Mouse (Mus musculus): ENCODE data around the gene Olfr424. TPM values are rescaled to one million over a fixed set of nuclear protein-coding genes. Genes with fewer than 3 reads are reported as not detected.

Olfr424 gene
- polyA plus RNA-seq (2014; fragmentation: Nextera tagmentation; extraction: Ambion mirVana) = not detected in 2 replicates

DNA sequence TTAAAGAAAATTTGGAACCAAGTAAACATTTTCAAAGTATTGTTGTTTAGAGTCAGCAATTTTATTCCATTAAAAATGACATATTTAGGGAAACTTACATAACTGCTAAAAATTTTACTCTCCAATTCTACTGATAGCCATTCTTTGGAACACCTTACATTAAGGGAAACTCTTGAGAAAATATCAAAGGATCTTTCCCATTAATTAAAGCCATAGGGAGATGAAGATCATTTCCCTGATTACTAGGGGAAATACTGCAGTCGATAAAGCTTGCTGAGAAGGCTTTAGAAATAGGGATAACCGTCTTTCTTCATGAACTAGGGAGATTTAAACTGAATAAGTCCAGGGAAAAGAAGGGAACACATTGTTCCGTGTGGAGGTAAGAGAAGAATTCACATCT, at the start of gene Olfr424:
Gene Olfr424, plus strand, starts transcription at position 301 of the 400 bp plus-strand sequence.
- H3K27me3 ChIP-seq (ENCODE audit: control insufficient read depth, insufficient read depth, low read length) = no peaks in the 10 kb centered on the region
- no peaks in the 10 kb centered on the region for H3K9me3 ChIP-seq (ENCODE audit: control insufficient read depth, low read length)
- no peaks in the 10 kb centered on the region for H3K36me3 ChIP-seq (ENCODE audit: control insufficient read depth, insufficient read depth, low read length)
- H3K4me2 ChIP-seq (ENCODE audit: low read depth) = no peak within 1 kb of the TSS
- no peak within 1 kb of the TSS for H3K9ac ChIP-seq (ENCODE audit: low read length)
- ATAC-seq (ENCODE audit: insufficient read depth, low FRiP score, low TSS enrichment) (no peak), DNase-seq (ENCODE audit: low spot score) (no peak)
- H3K4me3 ChIP-seq (ENCODE audit: low read depth, low read length) = no peak within 1 kb of the TSS
- H3K27ac ChIP-seq (ENCODE audit: low read depth, low read length) = no peak within 1 kb of the TSS
- WGBS = 85% methylated on average over 3 of the region's 3 CpGs
- H3K4me1 ChIP-seq (ENCODE audit: control insufficient read depth, insufficient read depth, low read length) = no peaks in the 10 kb centered on the region

DNA sequence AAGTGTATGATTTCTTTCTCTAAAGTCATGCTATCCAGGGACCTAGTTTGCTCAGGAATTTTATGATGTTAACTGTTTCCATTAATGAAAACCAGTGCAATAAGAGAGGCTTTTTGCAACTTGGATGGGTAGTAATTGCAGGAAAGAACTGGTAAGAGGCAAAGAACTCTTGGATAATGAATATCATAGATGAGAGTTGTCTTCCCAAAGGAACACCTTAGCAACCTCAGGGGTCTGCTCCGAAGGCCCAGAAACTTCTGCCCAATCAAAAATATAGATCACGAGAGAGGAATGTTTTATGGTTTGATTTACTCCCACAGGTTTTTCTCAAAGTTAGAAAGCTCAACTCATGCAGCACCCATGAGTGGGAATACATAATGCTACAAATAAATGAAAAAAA, 47.3 kb upstream of the Olfr424 start, which contains the start of gene Olfr429:
Gene Olfr429, plus strand, starts transcription at position 301 of the 400 bp plus-strand sequence.
- Histone ChIP-seq H3K36me3 (ENCODE audit: control insufficient read depth, insufficient read depth, low read length) (no peaks in the 10 kb centered on the region), H3K4me1 (ENCODE audit: control insufficient read depth, insufficient read depth, low read length) (no peaks in the 10 kb centered on the region), H3K9ac (ENCODE audit: low read length) (no peak within 1 kb of the TSS), H3K27ac (ENCODE audit: low read depth, low read length) (no peak within 1 kb of the TSS), H3K9me3 (ENCODE audit: control insufficient read depth, low read length) (no peaks in the 10 kb centered on the region), H3K4me3 (ENCODE audit: low read depth, low read length) (no peak within 1 kb of the TSS), H3K27me3 (ENCODE audit: control insufficient read depth, insufficient read depth, low read length) (no peaks in the 10 kb centered on the region), H3K4me2 (ENCODE audit: low read depth) (no peak within 1 kb of the TSS)
- WGBS = 94% methylated on average over 2 of the region's 2 CpGs
- DNase-seq (ENCODE audit: low spot score) (no peak), ATAC-seq (ENCODE audit: insufficient read depth, low FRiP score, low TSS enrichment) (no peak)

DNA sequence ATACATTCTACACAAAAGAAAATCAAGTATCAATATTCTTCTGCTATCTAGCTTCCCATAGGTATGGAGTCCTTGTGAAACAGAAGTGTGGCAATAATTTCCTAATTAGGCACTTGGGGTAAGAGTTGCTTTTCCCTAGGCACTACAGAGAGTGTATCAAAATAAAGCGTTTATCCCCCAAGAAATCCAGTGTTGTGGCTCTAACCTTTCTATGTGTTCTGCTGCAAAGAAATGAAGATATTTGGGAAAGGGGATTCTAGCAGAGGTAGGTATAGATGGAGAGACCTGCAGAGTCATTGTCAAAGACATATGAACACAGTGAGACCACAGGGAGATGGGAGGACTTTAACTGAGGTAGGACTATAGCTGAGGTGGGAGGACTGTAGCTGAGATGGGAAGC, 34.7 kb upstream of the Olfr424 start, which contains the start of gene Olfr427:
Gene Olfr427, plus strand, starts transcription at position 301 of the 400 bp plus-strand sequence.
- ATAC-seq (ENCODE audit: insufficient read depth, low FRiP score, low TSS enrichment) (no peak), DNase-seq (ENCODE audit: low spot score) (no peak)
- no peaks in the 10 kb centered on the region for H3K36me3 ChIP-seq (ENCODE audit: control insufficient read depth, insufficient read depth, low read length)
- H3K4me1 ChIP-seq (ENCODE audit: control insufficient read depth, insufficient read depth, low read length) = no peaks in the 10 kb centered on the region
- H3K9ac ChIP-seq (ENCODE audit: low read length) = no peak within 1 kb of the TSS
- no peak within 1 kb of the TSS for H3K4me2 ChIP-seq (ENCODE audit: low read depth)
- H3K27me3 ChIP-seq (ENCODE audit: control insufficient read depth, insufficient read depth, low read length) = no peaks in the 10 kb centered on the region
- WGBS = 89% methylated on average over 1 of the region's 1 CpGs
- H3K27ac ChIP-seq (ENCODE audit: low read depth, low read length) = no peak within 1 kb of the TSS
- no peaks in the 10 kb centered on the region for H3K9me3 ChIP-seq (ENCODE audit: control insufficient read depth, low read length)
- H3K4me3 ChIP-seq (ENCODE audit: low read depth, low read length) = no peak within 1 kb of the TSS

DNA sequence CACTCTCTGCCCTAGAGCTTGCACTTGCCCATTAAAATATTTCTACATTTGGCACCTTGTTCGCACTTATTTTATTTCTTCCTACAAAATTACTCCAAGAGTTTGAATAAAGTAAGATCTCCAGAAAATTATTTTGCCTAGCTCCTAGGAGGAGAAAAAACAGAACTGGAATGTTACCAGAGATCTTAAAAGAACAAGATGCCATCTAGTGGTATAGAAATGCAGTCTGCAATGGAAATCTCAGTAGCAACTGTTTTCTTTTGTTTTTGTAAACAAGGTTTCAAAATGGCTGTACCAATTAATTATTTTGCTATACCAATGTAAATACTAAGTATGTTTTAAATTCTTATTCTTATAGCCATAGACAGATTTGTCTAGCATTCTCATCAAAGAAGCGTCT, 27.6 kb upstream of the Olfr424 start:
- no peaks in the 10 kb centered on the region for H3K4me1 ChIP-seq (ENCODE audit: control insufficient read depth, insufficient read depth, low read length)
- DNase-seq (ENCODE audit: low spot score) = no peak
- no peaks in the 10 kb centered on the region for H3K9me3 ChIP-seq (ENCODE audit: control insufficient read depth, low read length)
- ATAC-seq (ENCODE audit: insufficient read depth, low FRiP score, low TSS enrichment) = no peak
- no peak overlapping the region for H3K4me2 ChIP-seq (ENCODE audit: low read depth)
- no peaks in the 10 kb centered on the region for H3K27me3 ChIP-seq (ENCODE audit: control insufficient read depth, insufficient read depth, low read length)
- no peak overlapping the region for H3K9ac ChIP-seq (ENCODE audit: low read length)
- no peaks in the 10 kb centered on the region for H3K36me3 ChIP-seq (ENCODE audit: control insufficient read depth, insufficient read depth, low read length)
- H3K4me3 ChIP-seq (ENCODE audit: low read depth, low read length) = no peak overlapping the region
- H3K27ac ChIP-seq (ENCODE audit: low read depth, low read length) = no peak overlapping the region
- WGBS = 56% methylated on average over 2 of the region's 2 CpGs

DNA sequence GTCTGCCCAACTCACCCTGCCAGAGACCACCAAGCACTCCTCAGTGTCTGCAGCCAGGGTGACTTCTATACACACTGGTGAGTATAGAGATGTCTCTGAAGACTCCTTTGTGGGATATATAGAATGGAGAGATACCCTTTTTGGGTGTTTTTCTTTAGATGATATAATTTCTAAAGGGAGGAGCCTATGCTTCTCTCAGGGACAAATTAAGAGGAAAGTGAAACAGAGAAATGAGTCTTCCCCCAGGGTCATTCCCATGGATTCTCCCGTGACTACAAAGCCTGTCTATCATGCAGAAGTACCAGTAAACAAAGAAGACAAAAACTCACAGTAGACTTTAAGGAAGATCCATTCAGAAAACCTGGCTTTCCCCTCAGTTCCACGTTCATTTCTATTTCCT, 10.3 kb upstream of the Olfr424 start, which contains the start of gene Olfr231:
Gene Olfr231, minus strand, starts transcription at position 101 of the 400 bp plus-strand sequence.
- no peak within 1 kb of the TSS for H3K9ac ChIP-seq (ENCODE audit: low read length)
- no peak within 1 kb of the TSS for H3K27ac ChIP-seq (ENCODE audit: low read depth, low read length)
- no peaks in the 10 kb centered on the region for H3K9me3 ChIP-seq (ENCODE audit: control insufficient read depth, low read length)
- DNase-seq (ENCODE audit: low spot score) = no peak
- H3K36me3 ChIP-seq (ENCODE audit: control insufficient read depth, insufficient read depth, low read length) = no peaks in the 10 kb centered on the region
- H3K4me2 ChIP-seq (ENCODE audit: low read depth) = no peak within 1 kb of the TSS
- H3K4me1 ChIP-seq (ENCODE audit: control insufficient read depth, insufficient read depth, low read length) = no peaks in the 10 kb centered on the region
- ATAC-seq (ENCODE audit: insufficient read depth, low FRiP score, low TSS enrichment) = no peak
- H3K27me3 ChIP-seq (ENCODE audit: control insufficient read depth, insufficient read depth, low read length) = no peaks in the 10 kb centered on the region
- no peak within 1 kb of the TSS for H3K4me3 ChIP-seq (ENCODE audit: low read depth, low read length)
- WGBS = 63% methylated on average over 2 of the region's 2 CpGs

DNA sequence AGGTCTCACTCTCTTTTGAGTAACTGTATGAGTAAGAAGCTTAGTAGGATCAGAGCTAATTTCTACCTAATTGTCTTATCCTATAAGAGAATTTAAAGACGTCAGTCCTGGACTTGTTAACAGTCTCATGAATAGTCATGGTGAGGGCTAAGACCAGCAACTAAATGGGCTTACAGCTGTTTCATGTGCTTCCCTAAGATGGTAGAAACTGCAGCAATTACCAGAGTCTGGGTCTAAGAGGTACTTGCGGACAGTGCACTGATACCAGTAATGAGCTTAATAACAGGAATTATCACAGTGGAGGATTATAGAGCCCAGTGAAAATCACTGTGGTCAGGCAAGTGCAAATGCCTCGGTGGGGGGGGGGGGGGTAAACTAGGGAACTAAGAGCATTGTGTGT, 682 bp downstream of the Olfr424 start:
- Histone ChIP-seq H3K4me3 (ENCODE audit: low read depth, low read length) (no peak overlapping the region), H3K4me1 (ENCODE audit: control insufficient read depth, insufficient read depth, low read length) (no peaks in the 10 kb centered on the region), H3K36me3 (ENCODE audit: control insufficient read depth, insufficient read depth, low read length) (no peaks in the 10 kb centered on the region), H3K27me3 (ENCODE audit: control insufficient read depth, insufficient read depth, low read length) (no peaks in the 10 kb centered on the region), H3K4me2 (ENCODE audit: low read depth) (no peak overlapping the region), H3K9me3 (ENCODE audit: control insufficient read depth, low read length) (no peaks in the 10 kb centered on the region), H3K9ac (ENCODE audit: low read length) (no peak overlapping the region), H3K27ac (ENCODE audit: low read depth, low read length) (no peak overlapping the region)
- 89% methylated on average over 3 of the region's 3 CpGs for WGBS
- ATAC-seq (ENCODE audit: insufficient read depth, low FRiP score, low TSS enrichment) = no peak
- no peak for DNase-seq (ENCODE audit: low spot score)

DNA sequence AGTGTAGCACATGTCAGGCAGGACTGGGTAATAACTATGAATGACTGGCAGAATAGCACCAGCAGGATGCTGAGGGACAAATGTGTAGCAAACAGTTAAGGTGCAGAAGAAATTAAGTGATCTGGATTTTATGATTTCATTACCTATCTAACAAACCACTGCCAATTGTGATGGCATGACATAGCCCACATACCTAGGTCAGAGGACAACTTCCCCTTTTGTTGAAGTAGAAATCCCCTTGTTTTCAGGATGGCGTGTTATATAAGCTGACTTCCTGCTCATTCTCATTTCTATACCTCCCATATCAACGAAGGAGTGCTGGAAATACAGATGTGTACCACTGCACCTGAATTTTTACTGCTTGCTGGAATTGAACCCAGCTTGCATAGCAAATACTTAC, 10.1 kb downstream of the Olfr424 start:
- no peak overlapping the region for H3K4me3 ChIP-seq (ENCODE audit: low read depth, low read length)
- H3K9ac ChIP-seq (ENCODE audit: low read length) = no peak overlapping the region
- no peak overlapping the region for H3K4me2 ChIP-seq (ENCODE audit: low read depth)
- DNase-seq (ENCODE audit: low spot score) = no peak
- no peaks in the 10 kb centered on the region for H3K4me1 ChIP-seq (ENCODE audit: control insufficient read depth, insufficient read depth, low read length)
- H3K36me3 ChIP-seq (ENCODE audit: control insufficient read depth, insufficient read depth, low read length) = no peaks in the 10 kb centered on the region
- no peaks in the 10 kb centered on the region for H3K9me3 ChIP-seq (ENCODE audit: control insufficient read depth, low read length)
- 82% methylated on average over 2 of the region's 2 CpGs for WGBS
- no peak overlapping the region for H3K27ac ChIP-seq (ENCODE audit: low read depth, low read length)
- H3K27me3 ChIP-seq (ENCODE audit: control insufficient read depth, insufficient read depth, low read length) = no peaks in the 10 kb centered on the region
- ATAC-seq (ENCODE audit: insufficient read depth, low FRiP score, low TSS enrichment) = no peak

DNA sequence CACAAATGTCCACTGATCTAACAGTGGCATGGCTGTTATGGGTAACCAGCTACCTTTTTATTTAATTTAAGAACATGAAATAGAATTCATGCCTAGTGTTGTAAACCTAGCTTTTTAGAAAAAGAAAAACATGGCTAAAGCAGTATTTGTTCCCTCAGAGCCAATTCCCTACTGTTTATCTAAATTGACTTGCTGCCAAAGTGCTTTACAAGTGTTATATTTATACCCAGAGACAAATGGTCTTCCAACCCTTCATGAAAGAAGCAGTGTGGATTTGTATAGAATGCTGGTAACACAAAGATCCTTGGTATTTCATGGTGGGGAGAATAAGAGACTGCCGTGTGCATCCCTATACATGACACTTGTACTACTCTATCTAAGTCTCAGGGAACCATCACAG, 15.4 kb downstream of the Olfr424 start:
- no peak overlapping the region for H3K9ac ChIP-seq (ENCODE audit: low read length)
- ATAC-seq (ENCODE audit: insufficient read depth, low FRiP score, low TSS enrichment) = no peak

DNA sequence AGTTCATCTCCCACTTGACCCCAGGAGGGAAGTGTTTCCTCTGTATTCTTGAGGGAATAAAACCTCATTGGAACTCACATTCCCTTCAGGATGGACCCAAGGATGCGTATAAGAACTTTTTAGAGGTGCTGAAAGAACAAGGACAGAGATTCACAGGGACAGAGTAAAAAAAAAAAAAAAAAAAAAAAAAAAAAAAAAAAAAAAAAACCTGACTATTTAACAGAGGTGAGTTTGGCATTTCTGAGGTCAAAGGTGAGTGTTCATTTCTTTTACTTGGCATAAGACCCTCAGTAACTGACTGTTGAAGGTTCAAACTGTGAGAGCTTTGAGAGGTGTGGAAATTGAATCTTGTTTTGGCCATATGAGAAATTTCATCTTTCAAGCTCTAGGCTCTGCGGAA, 18.0 kb downstream of the Olfr424 start:
- Histone ChIP-seq H3K36me3 (ENCODE audit: control insufficient read depth, insufficient read depth, low read length) (no peaks in the 10 kb centered on the region), H3K4me3 (ENCODE audit: low read depth, low read length) (no peak overlapping the region), H3K4me1 (ENCODE audit: control insufficient read depth, insufficient read depth, low read length) (no peaks in the 10 kb centered on the region), H3K9ac (ENCODE audit: low read length) (no peak overlapping the region), H3K9me3 (ENCODE audit: control insufficient read depth, low read length) (no peaks in the 10 kb centered on the region), H3K4me2 (ENCODE audit: low read depth) (no peak overlapping the region), H3K27me3 (ENCODE audit: control insufficient read depth, insufficient read depth, low read length) (no peaks in the 10 kb centered on the region), H3K27ac (ENCODE audit: low read depth, low read length) (no peak overlapping the region)
- WGBS = 94% methylated on average over 2 of the region's 2 CpGs
- no peak for DNase-seq (ENCODE audit: low spot score)
- ATAC-seq (ENCODE audit: insufficient read depth, low FRiP score, low TSS enrichment) = no peak

More for the DNA sequence above, 15.4 kb downstream of the Olfr424 start:
- Histone ChIP-seq H3K27ac (ENCODE audit: low read depth, low read length) (no peak overlapping the region), H3K9me3 (ENCODE audit: control insufficient read depth, low read length) (no peaks in the 10 kb centered on the region), H3K4me3 (ENCODE audit: low read depth, low read length) (no peak overlapping the region), H3K36me3 (ENCODE audit: control insufficient read depth, insufficient read depth, low read length) (no peaks in the 10 kb centered on the region), H3K4me1 (ENCODE audit: control insufficient read depth, insufficient read depth, low read length) (no peaks in the 10 kb centered on the region), H3K27me3 (ENCODE audit: control insufficient read depth, insufficient read depth, low read length) (no peaks in the 10 kb centered on the region), H3K4me2 (ENCODE audit: low read depth) (no peak overlapping the region)
- 83% methylated on average over 1 of the region's 1 CpGs for WGBS
- DNase-seq (ENCODE audit: low spot score) = no peak
